Mouse (Mus musculus): ENCODE measurements around the gene Katna1.
"Not testable (repeated sequence)": the region's sequence is repeated elsewhere in the genome, so short reads cannot be mapped to it uniquely, and the experiment has no call there.

Katna1 gene

GRCm38 (mm10) chr10:7725751-7726500 lies at the start of gene Katna1:
TSS of gene Katna1 (plus strand) at chr10:7726000.
- DNase-seq (ENCODE audit: low read depth in 2 of 2, low spot score in 2 of 2): peak; percentile 93 to 94

GRCm38 (mm10) chr10:7680731-7681301 lies 45.0 kb upstream of the Katna1 start, which contains the start of the genes Pcmt1 and Lats1:
TSS of gene Pcmt1 (minus strand) at chr10:7681136.
TSS of gene Lats1 (plus strand) at chr10:7681214.
- peak; percentile 80 to 86 for DNase-seq (ENCODE audit: low read depth in 2 of 2, low spot score in 2 of 2)

- peak; percentile 42 to 50 for DNase-seq (ENCODE audit: low read depth in 2 of 2, low spot score in 2 of 2)
These were observed 44.3 kb upstream of the Katna1 start for GRCm38 (mm10) chr10:7681343-7682025.

GRCm38 (mm10) chr10:7682249-7682648 lies 43.6 kb upstream of the Katna1 start:
- no peak for DNase-seq (ENCODE audit: low read depth in 2 of 2, low spot score in 2 of 2)

- no peak for DNase-seq (ENCODE audit: low read depth in 2 of 2, low spot score in 2 of 2)
These were observed 38.9 kb upstream of the Katna1 start for GRCm38 (mm10) chr10:7686902-7687301.

GRCm38 (mm10) chr10:7695286-7695685 lies 30.5 kb upstream of the Katna1 start:
- peak; percentile 9 to 44 for DNase-seq (ENCODE audit: low read depth in 2 of 2, low spot score in 2 of 2)

GRCm38 (mm10) chr10:7700120-7700519 lies 25.7 kb upstream of the Katna1 start:
- DNase-seq (ENCODE audit: low read depth in 2 of 2, low spot score in 2 of 2): no peak

GRCm38 (mm10) chr10:7702586-7702985 lies 23.2 kb upstream of the Katna1 start:
- no peak for DNase-seq (ENCODE audit: low read depth in 2 of 2, low spot score in 2 of 2)

GRCm38 (mm10) chr10:7710121-7710520 lies 15.7 kb upstream of the Katna1 start:
- DNase-seq (ENCODE audit: low read depth in 2 of 2, low spot score in 2 of 2): no peak

- DNase-seq (ENCODE audit: low read depth in 2 of 2, low spot score in 2 of 2): no peak
These were observed 13.3 kb upstream of the Katna1 start for GRCm38 (mm10) chr10:7712506-7712905.

- no peak for DNase-seq (ENCODE audit: low read depth in 2 of 2, low spot score in 2 of 2)
These were observed 10.7 kb upstream of the Katna1 start for GRCm38 (mm10) chr10:7715056-7715455.

- no peak for DNase-seq (ENCODE audit: low read depth in 2 of 2, low spot score in 2 of 2)
These were observed 657 bp downstream of the Katna1 start for GRCm38 (mm10) chr10:7726501-7726812.

- DNase-seq (ENCODE audit: low read depth in 2 of 2, low spot score in 2 of 2): peak in 1 of 2 experiments; percentile 6
These were observed 1.2 kb downstream of the Katna1 start for GRCm38 (mm10) chr10:7727011-7727410.

- no peak for DNase-seq (ENCODE audit: low read depth in 2 of 2, low spot score in 2 of 2)
These were observed 5.8 kb downstream of the Katna1 start for GRCm38 (mm10) chr10:7731582-7731981.

GRCm38 (mm10) chr10:7737122-7737521 lies 11.3 kb downstream of the Katna1 start:
- no peak for DNase-seq (ENCODE audit: low read depth in 2 of 2, low spot score in 2 of 2)

- no peak for DNase-seq (ENCODE audit: low read depth in 2 of 2, low spot score in 2 of 2)
These were observed 12.1 kb downstream of the Katna1 start for GRCm38 (mm10) chr10:7737914-7738313.

- not testable (repeated sequence) for DNase-seq (ENCODE audit: low read depth in 2 of 2, low spot score in 2 of 2)
These were observed 19.7 kb downstream of the Katna1 start for GRCm38 (mm10) chr10:7745528-7745927.

GRCm38 (mm10) chr10:7748752-7749151 lies 23.0 kb downstream of the Katna1 start:
- no peak for DNase-seq (ENCODE audit: low read depth in 2 of 2, low spot score in 2 of 2)

- no peak for DNase-seq (ENCODE audit: low read depth in 2 of 2, low spot score in 2 of 2)
These were observed 31.7 kb downstream of the Katna1 start for GRCm38 (mm10) chr10:7757544-7757943.

GRCm38 (mm10) chr10:7772346-7772745 lies 46.5 kb downstream of the Katna1 start:
- no peak for DNase-seq (ENCODE audit: low read depth in 2 of 2, low spot score in 2 of 2)

- DNase-seq (ENCODE audit: low read depth in 2 of 2, low spot score in 2 of 2): no peak
These were observed 47.0 kb downstream of the Katna1 start for GRCm38 (mm10) chr10:7772769-7773168.

- DNase-seq (ENCODE audit: low read depth in 2 of 2, low spot score in 2 of 2): no peak
These were observed 49.6 kb downstream of the Katna1 start for GRCm38 (mm10) chr10:7775421-7775820.

Measured in CD8-positive naive resting alpha-beta T cell, adult 2 months (primary cell).